ENCODE assay signal across 8 mouse cellular contexts in the genomic region with DNA sequence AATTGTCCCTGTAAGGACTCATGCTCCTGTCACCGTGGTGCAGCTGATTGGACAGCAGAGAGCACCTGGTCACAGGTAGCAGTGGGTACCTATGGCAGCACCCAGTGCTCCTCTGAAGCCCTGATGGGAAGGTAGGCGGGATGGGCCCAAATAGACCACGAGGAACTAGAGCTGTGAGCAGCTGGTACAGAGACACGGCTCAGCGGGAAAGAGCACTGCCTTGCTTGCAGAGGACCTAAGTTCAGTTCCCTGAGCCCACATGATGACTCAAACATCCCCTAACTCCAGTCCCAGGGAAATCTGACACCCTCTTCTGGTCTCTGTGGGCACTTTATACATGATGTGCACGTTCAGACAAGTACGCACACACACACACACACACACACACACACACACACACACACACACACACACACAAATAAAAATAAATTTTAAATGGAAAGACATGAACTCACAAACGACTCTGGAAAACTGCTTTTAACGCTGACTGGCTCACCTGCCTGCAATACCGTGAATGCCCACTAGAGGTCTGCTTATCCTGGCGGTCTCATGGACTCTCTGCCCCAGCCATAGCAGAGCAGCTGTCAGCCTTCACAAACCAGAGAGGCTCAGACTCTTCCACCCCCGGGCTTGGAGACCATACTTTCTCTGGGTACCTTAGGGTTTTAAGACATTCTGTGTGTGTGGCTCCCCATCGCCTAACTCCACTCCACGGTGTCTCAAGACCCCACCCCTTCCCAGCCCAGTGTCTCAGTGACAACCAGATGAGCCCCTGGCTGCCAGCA. TPM values are rescaled to one million over a fixed set of nuclear protein-coding genes. Genes with fewer than 3 reads are reported as not detected.
DNase-seq lines count a peak whose midpoint lies in the region; ATAC-seq and TF ChIP-seq lines count a peak whose summit lies in the region.

No protein-coding gene starts in this region.

- peaks cover 2% of the 10 kb centered on the region for H3K27me3 ChIP-seq in CH12.LX (replicated peaks)
- no peaks in the 10 kb centered on the region for H3K27me3 ChIP-seq in erythroblast, embryonic 14.5 days (ENCODE audit: control insufficient read depth)
- no peaks in the 10 kb centered on the region for H3K27me3 ChIP-seq in heart, embryonic 15.5 days
- H3K27me3 ChIP-seq in lung, embryonic 15.5 days: no peaks in the 10 kb centered on the region

- in situ Hi-C loops in CH12.LX (cut with MboI; ENCODE audit: low pct_ligation_motif_present, low pct_unique_long_range_greater_than_20kb, low sequenced_read_pairs): no loop called here

- peak overlapping the region; percentile 52 for H3K27ac ChIP-seq in CH12.LX (ENCODE audit: insufficient read depth, low read depth)
- H3K27ac ChIP-seq in bone marrow macrophage, adult 2 months (ENCODE audit: insufficient read depth, low read depth, low read length): peak overlapping the region; percentile 61
- peak overlapping the region; percentile 68; the same call in 1 of the 2 replicates for H3K27ac ChIP-seq in heart, embryonic 15.5 days
- H3K27ac ChIP-seq in lung, embryonic 15.5 days: peak overlapping the region; percentile 94

- DNase-seq in CH12.LX (ENCODE audit: extremely low read depth): peak; percentile 87
- peak; percentile 93 for DNase-seq in kidney, postnatal 4 days
- peak; percentile 85 for DNase-seq in ovary, postnatal 14 days (ENCODE audit: low spot score)
- DNase-seq in thymus, postnatal 0 days (ENCODE audit: low spot score): peak; percentile 78

- TF ChIP-seq CTCF in CH12.LX (conservative IDR thresholded peaks at IDR 0.05 in 1 of 2, IDR thresholded peaks at IDR 0.05 in 1 of 2; ENCODE audit: low read depth in 2 of 2, low read length in 2 of 2): peak; percentile 81 to 95
- peak; percentile 44 for TF ChIP-seq CTCF in bone marrow macrophage, adult 2 months (IDR thresholded peaks at IDR 0.05; ENCODE audit: low read depth, low read length)

- peak; percentile 19 for TF ChIP-seq RAD21 in CH12.LX (IDR thresholded peaks at IDR 0.05; ENCODE audit: low read depth, low read length)

- WGBS in heart, embryonic 15.5 days: 24% methylated on average over 14 of the region's 14 CpGs
- 19% methylated on average over 14 of the region's 14 CpGs for WGBS in lung, embryonic 15.5 days

- H3K79me2 ChIP-seq in CH12.LX (replicated peaks; ENCODE audit: control insufficient read depth, extremely low read depth, insufficient read depth, poor library complexity, severe bottlenecking): no peaks in the 10 kb centered on the region

- H3K36me3 ChIP-seq in CH12.LX (replicated peaks in 1 of 2; ENCODE audit: control insufficient read depth in 1 of 2, insufficient read depth in 1 of 2, low read length in 1 of 2): peaks cover 0 to 3% of the 10 kb centered on the region in 2 experiments
- no peaks in the 10 kb centered on the region for H3K36me3 ChIP-seq in erythroblast, embryonic 14.5 days (ENCODE audit: control insufficient read depth)
- H3K36me3 ChIP-seq in heart, embryonic 15.5 days: no peaks in the 10 kb centered on the region
- H3K36me3 ChIP-seq in lung, embryonic 15.5 days: no peaks in the 10 kb centered on the region

- peak overlapping the region; percentile 68 for H3K9ac ChIP-seq in CH12.LX (ENCODE audit: insufficient read depth, low read depth)
- no peak overlapping the region for H3K9ac ChIP-seq in heart, embryonic 15.5 days
- no peak overlapping the region for H3K9ac ChIP-seq in lung, embryonic 15.5 days

- dilution Hi-C loops in CH12.LX (cut with MboI; ENCODE audit: extremely low pct_ligation_motif_present, extremely low pct_unique_long_range_greater_than_20kb, low sequenced_read_pairs): no loop called here

- peak overlapping the region in 1 of 3 experiments; percentile 61 for H3K4me3 ChIP-seq in CH12.LX (replicated peaks in 1 of 3; ENCODE audit: low read depth in 2 of 3, low read length in 2 of 3, poor library complexity in 1 of 3)
- no peak overlapping the region for H3K4me3 ChIP-seq in bone marrow macrophage, adult 2 months (ENCODE audit: insufficient read depth, low read length)
- H3K4me3 ChIP-seq in erythroblast, embryonic 14.5 days (replicated peaks): peak overlapping the region; percentile 52
- no peak overlapping the region for H3K4me3 ChIP-seq in heart, embryonic 15.5 days
- no peak overlapping the region for H3K4me3 ChIP-seq in lung, embryonic 15.5 days

- no peak for ATAC-seq in heart, embryonic 15.5 days (replicated peaks; ENCODE audit: insufficient number of reproducible peaks, insufficient read depth, low FRiP score, low read depth)
- ATAC-seq in lung, embryonic 15.5 days (ENCODE audit: borderline replicate concordance, extremely low read depth, low FRiP score, low TSS enrichment): peak; percentile 30; the same call in 1 of the 2 replicates

- H3K4me2 ChIP-seq in CH12.LX (ENCODE audit: insufficient read depth, low read depth, poor library complexity, severe bottlenecking): peak overlapping the region; percentile 87
- no peak overlapping the region for H3K4me2 ChIP-seq in heart, embryonic 15.5 days
- no peak overlapping the region; the same call in 1 of the 2 replicates for H3K4me2 ChIP-seq in lung, embryonic 15.5 days

- peaks cover 26 to 41% of the 10 kb centered on the region in 2 experiments for H3K4me1 ChIP-seq in CH12.LX (ENCODE audit: control insufficient read depth in 1 of 2, insufficient read depth in 2 of 2)
- H3K4me1 ChIP-seq in bone marrow macrophage, adult 2 months (ENCODE audit: control insufficient read depth, insufficient read depth, low read length): peaks cover 37% of the 10 kb centered on the region
- peaks cover 20% of the 10 kb centered on the region for H3K4me1 ChIP-seq in erythroblast, embryonic 14.5 days (ENCODE audit: control insufficient read depth)
- peaks cover 31% of the 10 kb centered on the region for H3K4me1 ChIP-seq in heart, embryonic 15.5 days (replicated peaks)
- peaks cover 42% of the 10 kb centered on the region for H3K4me1 ChIP-seq in lung, embryonic 15.5 days

- no peak for TF ChIP-seq POLR2A in CH12.LX (IDR thresholded peaks at IDR 0.05; ENCODE audit: low read depth, low read length)
- TF ChIP-seq POLR2A in bone marrow macrophage, adult 2 months (IDR thresholded peaks at IDR 0.05; ENCODE audit: borderline replicate concordance, low read depth, low read length): no peak

- peaks cover 2% of the 10 kb centered on the region for H3K9me3 ChIP-seq in CH12.LX (replicated peaks; ENCODE audit: low read length)
- no peaks in the 10 kb centered on the region for H3K9me3 ChIP-seq in erythroblast, embryonic 14.5 days (ENCODE audit: control insufficient read depth, low read length)
- H3K9me3 ChIP-seq in heart, embryonic 15.5 days (replicated peaks): no peaks in the 10 kb centered on the region
- H3K9me3 ChIP-seq in lung, embryonic 15.5 days: no peaks in the 10 kb centered on the region

- no peak for TF ChIP-seq EP300 in CH12.LX (IDR thresholded peaks at IDR 0.05; ENCODE audit: low read length)

RNA-seq across cellular contexts. Expression of a gene that starts 1.6 kb away (rescaled TPM):
- total RNA-seq in CH12.LX (2012; rRNA removed): 0.04 and 0.38 TPM in 2 replicates
- total RNA-seq in CH12.LX (2014; rRNA removed): not detected in 2 replicates
- 0.09 TPM in 1 of 2 replicates, not detected in the other for polyA plus RNA-seq in CH12.LX (2012; ENCODE audit: insufficient read length, low read depth)
- 0.80 and 2.7 TPM in 2 replicates for polyA plus RNA-seq in bone marrow macrophage, adult 2 months (2012; ENCODE audit: insufficient read depth, insufficient read length, missing spikeins)
- not detected in 2 replicates for polyA plus RNA-seq in erythroblast, embryonic 14.5 days (2012)
- polyA plus RNA-seq in heart, embryonic 15.5 days (2015; fragmentation: Nextera tagmentation; extraction: Ambion mirVana): 2.6 and 4.4 TPM in 2 replicates
- polyA plus RNA-seq in lung, embryonic 15.5 days (2015; fragmentation: Nextera tagmentation; extraction: Ambion mirVana): 19.3 and 24.1 TPM in 2 replicates
- polyA plus RNA-seq in thymus, postnatal 0 days (2015; fragmentation: Nextera tagmentation; extraction: Ambion mirVana): 3.2 and 3.4 TPM in 2 replicates

RNA-seq across cellular contexts. Expression of a gene that starts 24.7 kb away (rescaled TPM):
- total RNA-seq in CH12.LX (2012; rRNA removed) (25.3 and 31.8 TPM in 2 replicates), CH12.LX (2014; rRNA removed) (30.1 and 31.1 TPM in 2 replicates)
- 19.5 and 23.1 TPM in 2 replicates for polyA plus RNA-seq in CH12.LX (2012; ENCODE audit: insufficient read length, low read depth)
- polyA plus RNA-seq in bone marrow macrophage, adult 2 months (2012; ENCODE audit: insufficient read depth, insufficient read length, missing spikeins): 26.9 and 28.3 TPM in 2 replicates
- 0.83 and 1.4 TPM in 2 replicates for polyA plus RNA-seq in erythroblast, embryonic 14.5 days (2012)
- polyA plus RNA-seq in heart, embryonic 15.5 days (2015; fragmentation: Nextera tagmentation; extraction: Ambion mirVana): 20.4 and 25.0 TPM in 2 replicates
- polyA plus RNA-seq in lung, embryonic 15.5 days (2015; fragmentation: Nextera tagmentation; extraction: Ambion mirVana): 38.6 and 38.7 TPM in 2 replicates
- 24.2 and 26.1 TPM in 2 replicates for polyA plus RNA-seq in thymus, postnatal 0 days (2015; fragmentation: Nextera tagmentation; extraction: Ambion mirVana)

RNA-seq across cellular contexts. Expression of a gene that starts 39.7 kb away (rescaled TPM):
- total RNA-seq in CH12.LX (2012; rRNA removed): 44.9 and 49.5 TPM in 2 replicates
- total RNA-seq in CH12.LX (2014; rRNA removed): 58.2 and 69.6 TPM in 2 replicates
- 35.0 and 45.6 TPM in 2 replicates for polyA plus RNA-seq in CH12.LX (2012; ENCODE audit: insufficient read length, low read depth)
- polyA plus RNA-seq in bone marrow macrophage, adult 2 months (2012; ENCODE audit: insufficient read depth, insufficient read length, missing spikeins): 45.2 and 53.7 TPM in 2 replicates
- polyA plus RNA-seq in erythroblast, embryonic 14.5 days (2012): 4.8 and 6.5 TPM in 2 replicates
- polyA plus RNA-seq in heart, embryonic 15.5 days (2015; fragmentation: Nextera tagmentation; extraction: Ambion mirVana): 45.9 and 49.4 TPM in 2 replicates
- polyA plus RNA-seq in lung, embryonic 15.5 days (2015; fragmentation: Nextera tagmentation; extraction: Ambion mirVana): 79.3 and 79.4 TPM in 2 replicates
- 80.1 and 83.6 TPM in 2 replicates for polyA plus RNA-seq in thymus, postnatal 0 days (2015; fragmentation: Nextera tagmentation; extraction: Ambion mirVana)

RNA-seq across cellular contexts. Expression of a gene that starts 54.0 kb away (rescaled TPM):
- total RNA-seq in CH12.LX (2012; rRNA removed) (43.2 and 49.0 TPM in 2 replicates), CH12.LX (2014; rRNA removed) (40.5 and 43.4 TPM in 2 replicates)
- 68.1 and 94.0 TPM in 2 replicates for polyA plus RNA-seq in CH12.LX (2012; ENCODE audit: insufficient read length, low read depth)
- 90.8 and 96.9 TPM in 2 replicates for polyA plus RNA-seq in bone marrow macrophage, adult 2 months (2012; ENCODE audit: insufficient read depth, insufficient read length, missing spikeins)
- polyA plus RNA-seq in erythroblast, embryonic 14.5 days (2012): 1.8 and 2.2 TPM in 2 replicates
- polyA plus RNA-seq in heart, embryonic 15.5 days (2015; fragmentation: Nextera tagmentation; extraction: Ambion mirVana): 33.3 and 38.4 TPM in 2 replicates
- polyA plus RNA-seq in lung, embryonic 15.5 days (2015; fragmentation: Nextera tagmentation; extraction: Ambion mirVana): 55.6 and 56.9 TPM in 2 replicates
- 64.0 and 66.2 TPM in 2 replicates for polyA plus RNA-seq in thymus, postnatal 0 days (2015; fragmentation: Nextera tagmentation; extraction: Ambion mirVana)

RNA-seq across cellular contexts. Expression of a gene that starts 54.0 kb away (rescaled TPM):
- total RNA-seq in CH12.LX (2012; rRNA removed) (10.1 and 13.8 TPM in 2 replicates), CH12.LX (2014; rRNA removed) (2.5 and 3.4 TPM in 2 replicates)
- 11.0 and 12.0 TPM in 2 replicates for polyA plus RNA-seq in CH12.LX (2012; ENCODE audit: insufficient read length, low read depth)
- 7.1 and 9.7 TPM in 2 replicates for polyA plus RNA-seq in bone marrow macrophage, adult 2 months (2012; ENCODE audit: insufficient read depth, insufficient read length, missing spikeins)
- polyA plus RNA-seq in erythroblast, embryonic 14.5 days (2012): 0.30 and 0.32 TPM in 2 replicates
- 38.5 and 42.9 TPM in 2 replicates for polyA plus RNA-seq in heart, embryonic 15.5 days (2015; fragmentation: Nextera tagmentation; extraction: Ambion mirVana)
- polyA plus RNA-seq in lung, embryonic 15.5 days (2015; fragmentation: Nextera tagmentation; extraction: Ambion mirVana): 14.8 and 16.6 TPM in 2 replicates
- 9.0 and 13.2 TPM in 2 replicates for polyA plus RNA-seq in thymus, postnatal 0 days (2015; fragmentation: Nextera tagmentation; extraction: Ambion mirVana)
